Mouse (Mus musculus): ENCODE results near the gene Sord.

GRCm38 (mm10) chr2:122234611-122235288, at the start of gene Sord:
- TF ChIP-seq CTCF (IDR thresholded peaks at IDR 0.05; ENCODE audit: low read depth, low read length) (no peak), POLR2A (IDR thresholded peaks at IDR 0.05; ENCODE audit: borderline replicate concordance, low read depth, low read length) (no peak)
